Mouse (Mus musculus) E14TG2a.4 (cell line): ENCODE results near the gene Kcnn4.

Experiments used
- H3K27me3 ChIP-seq: 2 replicates; pipeline ENCODE4 v1.6.1; 2014; ENCODE audit warnings: low read length, control low read depth; ENCODE audit not compliant: insufficient read depth
- H3K36me3 ChIP-seq: 2 replicates; pipeline ENCODE4 v1.6.1; 2014; ENCODE audit warnings: low read length, control low read depth; ENCODE audit not compliant: insufficient read depth
- H3K4me1 ChIP-seq: replicated peaks from 2 replicates; pipeline ENCODE4 v1.6.1; 2014; ENCODE audit warnings: low read depth, low read length, control low read depth
- H3K4me3 ChIP-seq: replicated peaks from 2 replicates; pipeline ENCODE4 v1.5.1; 2014; ENCODE audit warnings: mild to moderate bottlenecking, low read length
- H3K9me3 ChIP-seq: 2 replicates; pipeline ENCODE4 v1.6.1; 2014; ENCODE audit warnings: low read length, control low read depth
- CTCF ChIP-seq: conservative IDR thresholded peaks from 2 replicates; pipeline ENCODE4 v1.5.1; 2014; ENCODE audit warnings: low read length
- NANOG ChIP-seq: IDR thresholded peaks from 2 replicates; pipeline ENCODE4 v1.6.1; 2014; ENCODE audit warnings: borderline replicate concordance, low read length, mixed read lengths
- POU5F1 ChIP-seq: IDR thresholded peaks from 2 replicates; pipeline ENCODE4 v1.6.1; 2014; ENCODE audit warnings: low read length, borderline replicate concordance

Gene Kcnn4

GRCm38 (mm10) chr7:24406528-24407344 is 36.7 kb downstream of the Kcnn4 start:
- Histone ChIP-seq H3K36me3 (peaks cover 60% of the 10 kb centered on the region), H3K4me3 (no peak overlapping the region), H3K4me1 (peaks cover 60% of the 10 kb centered on the region), H3K27me3 (no peaks in the 10 kb centered on the region), H3K9me3 (no peaks in the 10 kb centered on the region)
- TF ChIP-seq CTCF (peak; percentile 91), NANOG (no peak), POU5F1 (no peak)

DNA sequence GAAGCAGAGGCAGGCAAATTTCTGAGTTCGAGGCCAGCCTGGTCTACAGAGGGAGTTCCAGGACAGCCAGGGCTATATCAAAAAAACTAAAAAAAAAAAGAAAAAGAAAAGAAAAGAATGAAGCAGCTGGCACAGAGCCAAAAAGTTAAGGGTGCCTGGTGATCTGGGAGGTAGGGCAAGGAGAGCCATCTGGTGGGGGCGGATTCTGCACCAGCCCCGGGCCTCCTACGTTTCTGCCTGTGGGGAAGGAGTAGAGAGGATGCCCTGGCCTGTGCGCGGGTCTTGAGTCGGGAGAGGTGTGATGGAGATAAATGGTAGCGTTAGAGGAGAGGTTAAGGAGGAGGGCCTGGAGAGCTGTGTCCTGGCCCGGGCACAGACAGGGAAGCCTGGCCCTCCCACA is 38.1 kb downstream of the Kcnn4 start:
- TF ChIP-seq NANOG (no peak), POU5F1 (no peak)
- Histone ChIP-seq H3K27me3 (no peaks in the 10 kb centered on the region), H3K9me3 (peaks cover 4% of the 10 kb centered on the region; the same call in 1 of the 2 replicates), H3K4me3 (no peak overlapping the region), H3K36me3 (peaks cover 69% of the 10 kb centered on the region), H3K4me1 (peaks cover 49% of the 10 kb centered on the region)

- H3K36me3 ChIP-seq, result peaks cover 77% of the 10 kb centered on the region
- H3K4me3 ChIP-seq, result no peak overlapping the region
- peaks cover 46% of the 10 kb centered on the region for H3K4me1 ChIP-seq
- TF ChIP-seq NANOG (no peak), POU5F1 (no peak), CTCF (no peak)
- H3K27me3 ChIP-seq, result no peaks in the 10 kb centered on the region
- peaks cover 4% of the 10 kb centered on the region; the same call in 1 of the 2 replicates for H3K9me3 ChIP-seq
These were observed 40.1 kb downstream of the Kcnn4 start for GRCm38 (mm10) chr7:24410123-24410522.

- Histone ChIP-seq H3K9me3 (peaks cover 4% of the 10 kb centered on the region; the same call in 1 of the 2 replicates), H3K4me1 (peaks cover 39% of the 10 kb centered on the region), H3K4me3 (no peak overlapping the region), H3K36me3 (peaks cover 77% of the 10 kb centered on the region), H3K27me3 (no peaks in the 10 kb centered on the region)
- no peak for TF ChIP-seq CTCF
- no peak for TF ChIP-seq NANOG
- TF ChIP-seq POU5F1, result no peak
These were observed 40.8 kb downstream of the Kcnn4 start for GRCm38 (mm10) chr7:24410831-24411230.

- TF ChIP-seq POU5F1 (no peak), CTCF (no peak), NANOG (no peak)
- no peaks in the 10 kb centered on the region for H3K27me3 ChIP-seq
These were observed 43.6 kb downstream of the Kcnn4 start for GRCm38 (mm10) chr7:24413630-24414029.

DNA sequence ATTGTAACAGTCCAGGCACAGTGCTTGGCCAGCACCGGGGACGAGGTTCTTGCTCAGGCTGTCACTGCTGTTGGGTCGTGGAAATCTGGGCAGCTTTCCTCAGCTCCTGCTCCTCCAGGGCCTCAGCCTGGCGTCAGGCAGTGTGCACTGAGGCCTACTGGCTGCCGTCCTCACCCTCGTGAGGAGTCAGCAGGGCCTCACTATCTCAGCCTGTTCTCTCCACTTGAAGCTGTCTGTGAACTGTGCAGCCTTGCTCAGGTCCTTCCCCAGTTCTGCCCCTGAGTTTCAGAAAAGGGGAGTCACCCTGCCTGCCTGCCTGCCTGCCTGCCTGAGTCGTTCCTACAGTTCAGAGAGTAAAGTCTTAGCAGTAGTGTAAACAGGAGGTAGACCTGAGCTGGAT is 45.2 kb downstream of the Kcnn4 start:
- Histone ChIP-seq H3K9me3 (peaks cover 4% of the 10 kb centered on the region; the same call in 1 of the 2 replicates), H3K4me3 (no peak overlapping the region), H3K27me3 (no peaks in the 10 kb centered on the region), H3K36me3 (peaks cover 77% of the 10 kb centered on the region), H3K4me1 (peaks cover 20% of the 10 kb centered on the region)
- TF ChIP-seq POU5F1 (no peak), CTCF (no peak), NANOG (no peak)

More at GRCm38 (mm10) chr7:24413630-24414029, 43.6 kb downstream of the Kcnn4 start:
- Histone ChIP-seq H3K4me1 (peaks cover 26% of the 10 kb centered on the region), H3K9me3 (peaks cover 4% of the 10 kb centered on the region; the same call in 1 of the 2 replicates), H3K36me3 (peaks cover 77% of the 10 kb centered on the region), H3K4me3 (no peak overlapping the region)

DNA sequence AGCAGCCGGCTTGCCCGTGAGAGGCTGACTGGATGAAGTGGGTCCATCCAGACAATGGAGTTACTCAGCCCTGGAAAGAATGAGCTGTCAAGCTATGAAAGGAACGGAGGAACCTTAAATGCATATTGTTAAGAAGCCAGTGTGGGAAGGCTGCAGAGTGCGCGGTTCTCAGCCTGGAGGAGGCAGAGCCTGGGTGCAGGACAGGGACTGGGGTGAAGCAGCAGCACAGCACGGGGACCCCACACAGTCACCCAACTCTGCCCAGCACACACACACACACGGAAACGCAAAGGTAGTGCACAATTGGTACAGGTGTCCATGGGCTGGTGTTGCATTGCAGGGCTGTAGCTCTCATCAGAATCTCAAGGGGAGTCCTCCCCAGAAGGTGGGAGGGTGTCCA is 49.5 kb downstream of the Kcnn4 start:
- no peak for TF ChIP-seq NANOG
- no peak for TF ChIP-seq CTCF
- no peak for TF ChIP-seq POU5F1
- H3K9me3 ChIP-seq, result no peaks in the 10 kb centered on the region

GRCm38 (mm10) chr7:24421648-24422047 is 51.6 kb downstream of the Kcnn4 start:
- Histone ChIP-seq H3K4me1 (peaks cover 10% of the 10 kb centered on the region; the same call in 1 of the 2 replicates), H3K4me3 (no peak overlapping the region), H3K36me3 (peaks cover 74% of the 10 kb centered on the region), H3K9me3 (no peaks in the 10 kb centered on the region), H3K27me3 (no peaks in the 10 kb centered on the region)
- TF ChIP-seq NANOG, result no peak
- no peak for TF ChIP-seq CTCF
- TF ChIP-seq POU5F1, result no peak

More for the DNA sequence above, 49.5 kb downstream of the Kcnn4 start:
- peaks cover 10% of the 10 kb centered on the region; the same call in 1 of the 2 replicates for H3K4me1 ChIP-seq
- H3K36me3 ChIP-seq, result peaks cover 95% of the 10 kb centered on the region
- no peaks in the 10 kb centered on the region for H3K27me3 ChIP-seq
- H3K4me3 ChIP-seq, result no peak overlapping the region
